Mouse (Mus musculus): Measurements from ENCODE around the gene Hk2.
A peak's percentile ranks its signal among the peaks of the same experiment; 100 is the strongest.

GRCm38 (mm10) chr6:82714243-82714642 lies 60.0 kb downstream of the Hk2 start:
- TF ChIP-seq CTCF (IDR thresholded peaks at IDR 0.05; ENCODE audit: low read depth) (peak; percentile 93), EP300 (IDR thresholded peaks at IDR 0.05; ENCODE audit: low read depth) (no peak)
